Mouse (Mus musculus) v-Abl transformed pro-B cells (cell line): ENCODE results near the gene Sdf2.

ENCODE experiments used
- in situ Hi-C, 2 experiments: fragments of 400-800 bp; cut with MboI; formaldehyde crosslinking; loops; one replicate each; pipeline ENCODE4 v1.15.1; 2025; ENCODE audit not compliant: unreplicated experiment in 2 of 2

Sdf2 gene

DNA sequence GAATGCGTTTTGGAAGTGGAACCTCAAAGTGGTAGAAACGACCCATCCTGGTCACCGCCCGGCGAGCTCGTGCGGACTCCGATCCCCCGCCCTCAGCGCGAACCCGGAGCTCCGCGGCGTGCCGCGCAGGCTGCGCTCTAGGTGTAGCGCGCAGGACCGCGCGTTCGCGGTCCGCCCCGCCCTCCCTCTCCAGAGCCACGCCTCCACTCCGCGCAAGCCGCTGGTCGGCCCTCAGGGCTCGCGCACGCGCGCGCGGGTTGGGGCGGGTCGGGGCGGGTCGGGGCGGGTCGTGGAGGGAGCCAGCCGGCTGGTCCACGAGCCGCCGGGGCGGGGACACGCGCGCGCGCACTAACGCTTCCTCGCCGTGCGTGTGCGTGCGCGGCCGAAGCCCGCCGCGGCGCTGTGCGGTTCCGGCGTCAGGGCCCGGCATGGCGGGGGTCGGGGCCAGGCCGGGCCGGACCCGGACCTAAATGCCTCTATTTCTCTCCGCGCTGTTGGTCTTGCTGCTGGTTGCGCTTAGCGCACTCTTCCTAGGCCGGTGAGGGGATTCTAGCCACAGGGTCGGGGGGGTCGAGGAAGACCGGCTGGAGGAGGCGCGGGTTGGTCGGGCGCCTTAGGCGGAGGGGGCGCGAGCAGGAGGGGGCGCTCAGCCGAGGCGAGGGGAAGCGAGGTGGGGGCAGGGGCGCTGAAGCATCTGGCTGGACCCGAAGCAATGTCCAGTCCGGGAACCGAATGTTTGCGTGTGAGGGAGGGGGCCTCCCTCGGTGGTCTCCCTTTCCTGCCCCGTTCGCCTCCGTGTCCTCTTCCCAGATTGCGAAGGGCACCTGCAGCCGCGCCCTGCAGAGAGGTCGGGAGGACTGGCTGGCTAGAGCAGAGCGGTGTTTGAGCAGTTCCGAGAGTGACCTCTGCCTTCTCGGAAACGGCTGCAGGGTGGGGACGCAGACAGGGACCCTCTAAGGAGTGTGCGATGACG lies 16.1 kb downstream of the Sdf2 start, which contains the start of gene 2610507B11Rik:
Gene 2610507B11Rik (plus strand): TSS at position 373 of the 973 bp plus-strand sequence.
- in situ Hi-C loops: loop anchor here (5.0 kb wide), 2 partner anchors 66 to 86 kb away; partner anchors contain the start of gene Pigs (in 1 of the 2)

DNA sequence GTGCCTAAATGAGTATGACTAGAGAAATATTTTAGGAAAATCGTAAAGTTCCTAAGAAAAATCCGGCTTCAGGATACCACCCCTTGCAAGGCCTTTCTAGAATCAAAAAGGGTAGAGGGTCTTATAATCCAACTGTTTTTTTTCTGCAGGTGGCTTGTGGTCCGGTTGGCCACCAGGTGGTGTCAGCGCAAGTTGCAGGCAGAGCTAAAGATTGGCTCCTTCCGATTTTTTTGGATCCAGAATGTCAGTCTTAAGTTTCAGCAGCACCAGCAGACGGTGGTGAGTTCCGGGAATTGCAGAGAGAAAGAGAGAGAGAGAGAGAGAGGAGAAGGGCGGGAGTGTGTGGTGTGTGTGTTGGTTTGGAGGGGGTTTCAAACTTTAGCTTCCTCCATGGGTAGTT lies 17.0 kb downstream of the Sdf2 start:
- in situ Hi-C loops: loop anchor here (5.0 kb wide), 2 partner anchors 65 to 85 kb away; partner anchors contain the start of gene Pigs (in 1 of the 2)

DNA sequence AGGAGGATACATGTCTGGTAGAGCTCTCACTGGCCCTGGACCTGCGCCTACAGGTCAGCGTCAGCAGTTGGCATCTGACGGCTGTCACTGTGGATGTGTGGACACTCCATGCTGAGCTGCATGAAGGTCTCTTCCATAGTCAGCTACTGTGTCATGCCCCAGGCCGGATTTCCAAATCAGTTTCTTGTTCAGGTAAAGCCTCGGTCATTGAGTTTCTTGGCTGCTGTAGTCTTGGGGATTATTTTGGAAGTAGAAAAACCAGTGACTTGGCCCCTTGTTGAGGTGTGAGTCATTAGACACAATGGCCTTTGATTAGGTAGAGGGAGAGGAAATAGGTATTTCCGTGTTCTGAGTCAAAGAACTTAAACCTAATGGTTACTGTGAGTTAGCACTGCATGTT lies 20.0 kb downstream of the Sdf2 start:
- in situ Hi-C loops: no loop called here

DNA sequence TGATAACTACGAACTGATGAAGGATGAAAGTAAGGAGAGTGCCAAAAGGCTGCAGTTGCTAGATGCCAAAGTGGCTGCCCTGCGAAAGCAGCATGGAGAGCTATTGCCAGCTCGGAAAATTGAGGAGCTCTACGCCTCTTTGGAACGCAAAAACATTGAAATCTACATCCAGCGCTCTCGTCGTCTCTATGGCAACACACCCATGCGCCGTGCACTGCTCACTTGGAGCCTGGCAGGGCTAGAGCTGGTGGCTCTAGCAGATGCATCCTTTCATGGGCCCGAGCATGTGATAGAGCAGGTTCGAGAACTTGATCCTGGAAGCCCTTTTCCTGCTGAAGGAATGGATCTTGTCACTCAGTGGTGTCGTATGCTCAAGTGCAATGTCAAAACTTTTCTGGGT lies 26.4 kb downstream of the Sdf2 start:
- in situ Hi-C loops: loop anchor here in 1 of 2 experiments (10.0 kb wide), 1 partner anchor 53 kb away; the partner anchor contains the start of genes Aldoc and Pigs

DNA sequence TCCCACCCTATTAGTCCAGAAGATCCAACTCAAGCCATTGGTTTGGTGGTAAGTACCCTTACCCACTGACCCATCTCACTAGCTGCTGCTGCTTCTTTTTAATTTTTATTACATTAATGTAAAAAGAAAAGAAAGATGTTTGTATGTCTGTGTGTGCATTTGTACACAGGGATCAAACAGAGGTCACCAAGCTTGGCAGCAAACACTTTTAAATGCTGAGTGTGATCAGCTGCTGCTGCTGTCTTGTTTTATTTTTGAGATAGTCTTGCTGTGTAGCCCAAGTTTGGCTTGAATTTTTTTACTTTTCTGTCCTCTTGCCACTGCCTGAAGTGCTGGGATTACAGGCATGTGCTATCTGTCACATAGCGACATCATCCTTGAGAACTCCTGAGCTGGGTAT lies 30.1 kb downstream of the Sdf2 start:
- in situ Hi-C loops: loop anchor here in 1 of 2 experiments (10.0 kb wide), 1 partner anchor 49 kb away; the partner anchor contains the start of genes Aldoc and Pigs

DNA sequence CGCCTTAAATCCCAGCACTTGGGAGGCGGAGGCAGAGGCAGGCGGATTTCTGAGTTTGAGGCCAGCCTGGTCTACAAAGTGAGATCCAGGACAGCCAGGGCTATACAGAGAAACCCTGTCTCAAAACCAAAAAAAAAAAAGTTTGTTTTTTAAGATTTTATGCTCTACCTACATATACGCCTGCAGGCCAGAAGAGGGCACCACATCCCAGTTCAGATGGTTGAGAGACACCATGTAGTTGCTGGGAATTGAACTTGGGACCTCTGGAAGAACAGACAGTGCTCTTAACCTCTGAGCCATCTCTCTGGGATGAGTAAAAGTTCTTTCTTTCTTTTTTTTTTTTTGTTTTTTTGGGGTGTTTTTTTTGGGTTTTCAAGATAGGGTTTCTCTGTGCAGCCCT lies 30.6 kb downstream of the Sdf2 start:
- in situ Hi-C loops: loop anchor here in 1 of 2 experiments (10.0 kb wide), 1 partner anchor 49 kb away; the partner anchor contains the start of genes Aldoc and Pigs

DNA sequence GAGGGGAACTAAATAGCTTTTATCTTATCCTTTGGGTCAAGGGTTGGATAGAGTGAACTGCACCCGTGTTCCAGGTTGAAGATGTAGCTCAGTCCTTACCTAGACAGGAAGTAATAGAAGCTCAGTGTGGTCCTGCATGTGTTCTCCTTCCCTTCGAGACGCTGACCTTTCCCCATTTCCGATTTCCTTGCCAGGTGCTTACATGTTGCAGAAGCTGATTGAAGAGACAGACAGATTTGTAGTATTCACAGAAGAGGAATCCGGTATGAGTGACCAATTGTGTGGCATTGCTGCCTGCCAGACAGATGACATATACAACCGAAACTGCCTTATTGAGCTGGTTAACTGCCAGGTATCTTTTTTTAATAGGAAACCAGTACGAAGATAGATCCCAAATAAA lies 33.3 kb downstream of the Sdf2 start:
- in situ Hi-C loops: loop anchor here in 1 of 2 experiments (10.0 kb wide), 1 partner anchor 46 kb away; the partner anchor contains the start of genes Aldoc and Pigs

DNA sequence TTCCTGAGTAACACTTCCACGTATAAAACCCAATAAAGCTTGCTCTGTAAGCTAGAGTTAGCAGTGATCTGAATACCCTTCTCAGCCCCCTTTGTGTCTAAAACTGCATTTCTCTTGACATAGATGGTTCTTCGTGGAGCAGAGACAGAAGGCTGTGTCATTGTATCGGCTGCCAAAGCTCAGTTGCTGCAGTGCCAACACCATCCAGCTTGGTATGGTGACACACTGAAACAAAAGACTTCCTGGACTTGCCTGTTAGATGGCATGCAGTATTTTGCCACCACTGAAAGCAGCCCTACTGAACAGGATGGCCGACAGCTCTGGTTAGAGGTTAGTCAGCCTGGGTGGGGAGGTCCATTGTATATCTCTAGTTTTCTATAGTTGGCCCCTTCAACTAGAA lies 34.0 kb downstream of the Sdf2 start:
- in situ Hi-C loops: loop anchor here in 1 of 2 experiments (10.0 kb wide), 1 partner anchor 45 kb away; the partner anchor contains the start of genes Aldoc and Pigs

DNA sequence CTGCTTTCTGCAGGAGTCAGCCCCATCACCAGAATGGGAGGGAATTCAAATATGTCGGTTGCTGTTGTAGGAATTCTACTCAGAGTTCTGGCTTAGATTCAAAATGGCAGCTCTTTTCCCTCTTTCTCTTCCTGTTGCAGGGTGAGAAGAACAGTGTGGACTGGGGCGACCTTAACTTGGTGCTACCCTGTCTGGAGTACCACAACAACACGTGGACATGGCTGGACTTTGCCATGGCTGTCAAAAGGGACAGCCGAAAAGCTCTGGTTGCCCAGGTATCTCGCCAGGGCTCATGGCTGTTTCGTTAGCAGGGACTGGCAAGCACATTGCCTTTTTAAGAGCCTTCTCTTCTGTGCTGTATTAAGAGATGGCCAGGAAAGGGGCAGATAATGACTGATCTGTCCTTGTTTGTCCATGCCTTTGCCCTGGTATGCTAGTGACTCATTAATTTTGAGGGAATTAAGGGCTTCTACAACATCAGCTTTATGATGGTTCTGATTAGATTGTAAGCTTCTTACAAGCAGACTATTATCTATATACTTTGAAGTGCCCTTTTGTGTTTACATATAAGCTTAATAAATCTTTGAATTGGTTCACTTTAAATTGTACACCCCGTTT lies 43.7 kb downstream of the Sdf2 start:
- in situ Hi-C loops: no loop called here

DNA sequence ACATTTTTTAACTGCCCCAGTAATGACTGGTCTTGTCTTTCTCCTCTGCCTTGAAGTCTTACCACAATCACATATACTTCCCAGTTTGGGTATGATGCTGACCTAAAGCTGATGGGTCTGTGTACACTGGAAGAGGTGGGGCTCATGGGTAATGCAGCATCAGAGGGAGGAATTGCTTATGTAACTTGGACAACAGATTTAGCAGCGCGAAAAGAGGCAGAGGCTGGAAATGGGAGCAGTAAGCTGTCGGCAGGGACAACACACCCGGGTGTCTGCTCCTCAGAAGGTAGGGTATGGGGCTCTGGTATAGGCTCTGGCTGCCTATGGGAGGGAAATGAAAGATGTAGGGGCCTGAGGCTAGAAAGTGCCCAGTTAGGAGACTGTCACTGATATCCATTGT lies 45.1 kb downstream of the Sdf2 start, which contains the start of gene BC030499:
Gene BC030499 (plus strand): TSS at position 188 of the 400 bp plus-strand sequence.
- in situ Hi-C loops: no loop called here

DNA sequence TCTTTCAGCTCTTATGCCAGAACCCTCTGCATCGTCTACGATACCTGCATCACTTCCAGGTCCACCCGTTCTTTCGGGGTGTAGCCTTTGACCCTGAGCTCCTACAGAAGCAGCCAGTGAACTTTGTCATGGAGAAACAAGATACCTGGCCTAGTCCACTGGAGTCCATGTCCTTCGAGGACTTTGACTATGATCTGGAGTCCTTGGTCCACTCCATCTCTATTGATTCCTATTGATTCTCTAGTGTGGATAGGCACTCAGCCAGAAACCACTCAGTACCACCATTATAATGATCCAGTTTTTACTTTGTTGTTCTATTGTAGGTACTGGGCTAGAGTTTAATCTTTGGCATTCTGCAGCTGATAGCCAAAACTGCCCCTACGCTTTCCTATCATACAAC lies 49.0 kb downstream of the Sdf2 start:
- in situ Hi-C loops: no loop called here

DNA sequence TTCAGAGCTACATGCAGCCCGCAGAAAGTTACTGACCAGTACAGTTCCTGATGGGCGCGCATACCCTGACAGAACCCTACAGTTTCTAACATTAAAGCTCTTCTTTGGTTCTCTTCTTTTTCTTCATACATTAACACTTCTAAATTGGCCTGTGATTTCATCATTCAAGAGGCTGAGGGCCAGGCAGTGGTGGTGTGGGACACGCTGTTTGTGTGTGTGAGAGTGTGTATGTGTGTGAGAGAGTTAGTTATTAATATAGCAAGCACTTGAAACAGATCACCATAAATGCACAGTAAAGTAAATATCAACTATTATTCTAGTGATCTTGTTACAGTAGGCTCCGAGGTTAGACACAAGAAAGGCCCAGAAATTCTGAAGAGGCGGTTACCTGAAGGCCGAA lies 55.4 kb downstream of the Sdf2 start:
- in situ Hi-C loops: no loop called here

DNA sequence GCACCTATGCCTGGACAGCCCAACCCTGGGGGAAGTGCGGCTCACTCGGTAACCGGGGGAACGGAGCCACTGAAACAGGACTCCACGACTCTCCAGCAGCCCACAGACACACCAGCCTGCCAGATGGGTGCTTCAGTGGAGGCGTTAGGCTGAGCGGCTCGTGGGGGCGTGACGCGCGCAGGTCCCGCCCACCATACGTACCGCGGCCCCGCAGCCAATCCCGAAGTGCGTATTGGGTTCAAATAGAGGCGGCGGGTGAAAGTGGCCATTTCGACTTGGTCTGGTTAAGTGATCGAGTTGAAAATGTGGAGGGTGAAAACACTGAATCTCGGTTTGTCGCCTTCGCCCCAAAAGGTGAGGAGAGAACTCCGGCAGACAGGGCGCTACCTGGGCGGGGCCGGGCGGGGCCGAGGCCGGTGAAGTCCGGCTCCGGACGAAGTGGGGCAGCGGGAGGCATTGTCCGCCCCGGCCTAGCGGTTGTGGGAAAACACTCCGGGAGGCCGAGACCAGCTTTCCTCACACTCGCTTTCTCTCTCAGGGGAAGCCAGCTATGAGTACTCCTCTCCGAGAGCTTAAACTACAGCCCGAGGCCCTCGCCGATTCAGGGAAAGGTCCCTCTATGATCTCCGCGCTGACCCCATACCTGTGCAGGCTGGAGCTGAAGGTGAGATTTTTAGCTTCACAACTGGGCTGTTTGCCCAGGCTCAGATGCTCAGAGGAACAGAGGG lies 56.0 kb downstream of the Sdf2 start, which contains the start of gene Spag5:
Gene Spag5 (plus strand): TSS at position 173 of the 728 bp plus-strand sequence.
- in situ Hi-C loops: no loop called here
